Mouse (Mus musculus): ENCODE measurements around the gene Glrx5. TPM values are rescaled to one million over a fixed set of nuclear protein-coding genes. Genes with fewer than 3 reads are reported as not detected.

Glrx5 gene
- total RNA-seq, 1 experiment from 2014 or later = 9.1 TPM

DNA sequence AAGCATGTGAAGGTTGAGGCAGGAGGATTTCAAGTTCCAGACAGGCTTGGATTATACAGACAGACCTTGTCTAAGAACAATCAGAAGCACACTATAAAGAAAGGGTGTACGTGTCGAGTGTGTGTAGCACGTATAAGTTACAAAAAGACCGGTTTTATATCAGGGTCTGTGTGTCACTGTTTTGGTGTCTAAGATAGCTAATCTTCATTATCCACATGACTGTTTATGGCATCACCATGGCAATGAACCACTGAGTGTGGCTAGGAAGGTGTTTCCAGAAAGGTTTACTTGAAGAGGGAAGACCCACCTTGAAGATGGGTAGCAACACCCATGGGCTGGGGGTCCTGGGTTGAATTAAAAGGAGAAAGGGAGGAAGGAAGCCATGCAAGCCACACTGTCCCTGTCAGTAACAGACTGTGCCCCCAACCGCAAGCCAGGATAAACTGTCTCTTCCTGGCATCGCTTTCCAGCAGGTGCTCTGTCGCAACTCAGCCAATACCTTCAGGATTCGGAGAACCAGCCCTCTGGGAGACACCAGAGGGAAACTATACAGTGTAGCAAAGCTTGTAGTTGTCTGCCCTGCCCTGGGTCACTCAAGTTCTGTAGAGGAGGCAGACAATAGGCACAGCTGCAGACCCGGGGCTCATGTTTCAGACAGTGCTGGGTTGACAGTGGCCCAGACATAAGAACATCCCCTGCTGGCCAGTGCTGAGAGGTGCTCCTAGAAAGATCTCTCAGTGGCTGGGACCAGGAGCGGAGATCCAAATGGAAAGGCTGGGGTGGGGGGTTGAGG lies 30.0 kb upstream of the Glrx5 start:
- no peak for ATAC-seq (ENCODE audit: extremely low read depth, insufficient number of reproducible peaks, low FRiP score, poor library complexity, severe bottlenecking)

DNA sequence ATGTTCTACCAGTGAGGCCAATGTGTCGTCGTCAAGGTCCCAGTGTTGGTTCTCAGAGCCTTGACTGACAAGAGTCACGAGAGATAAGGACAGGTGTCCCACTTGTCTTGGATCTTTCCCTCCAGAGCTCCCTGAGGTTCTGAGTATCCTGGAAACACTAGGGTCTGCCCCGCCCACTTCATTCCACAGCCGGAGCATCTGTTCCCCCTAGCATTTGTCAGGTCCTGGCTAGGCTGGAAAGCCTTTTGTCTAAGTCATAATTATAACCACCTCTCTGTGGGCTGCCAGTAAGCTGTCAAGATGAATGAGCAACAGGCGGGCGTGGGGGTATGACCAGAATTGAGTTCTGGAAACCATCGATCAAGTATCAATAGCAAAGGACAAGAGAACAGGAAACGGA lies 29.3 kb upstream of the Glrx5 start:
- no peak for ATAC-seq (ENCODE audit: extremely low read depth, insufficient number of reproducible peaks, low FRiP score, poor library complexity, severe bottlenecking)

DNA sequence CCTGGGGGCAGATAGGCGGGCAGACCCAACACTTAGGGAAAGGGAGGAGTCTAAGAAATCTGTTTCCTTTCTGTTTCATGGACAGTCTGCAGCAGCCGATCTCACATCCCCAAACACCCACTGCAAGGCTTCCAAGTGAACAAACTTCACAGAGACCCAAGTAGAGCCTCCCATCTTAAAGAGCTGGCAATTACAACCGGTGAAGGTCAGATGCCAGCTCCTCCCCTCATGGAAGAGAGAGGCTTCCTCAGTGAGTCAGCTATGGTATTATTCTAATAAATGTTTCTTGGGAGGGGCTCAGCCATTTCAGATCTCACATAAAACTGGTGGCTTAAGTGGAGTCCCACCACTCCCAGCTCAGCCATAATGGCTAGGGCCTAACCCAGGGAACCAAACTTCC lies 28.8 kb upstream of the Glrx5 start:
- ATAC-seq (ENCODE audit: extremely low read depth, insufficient number of reproducible peaks, low FRiP score, poor library complexity, severe bottlenecking) = no peak

DNA sequence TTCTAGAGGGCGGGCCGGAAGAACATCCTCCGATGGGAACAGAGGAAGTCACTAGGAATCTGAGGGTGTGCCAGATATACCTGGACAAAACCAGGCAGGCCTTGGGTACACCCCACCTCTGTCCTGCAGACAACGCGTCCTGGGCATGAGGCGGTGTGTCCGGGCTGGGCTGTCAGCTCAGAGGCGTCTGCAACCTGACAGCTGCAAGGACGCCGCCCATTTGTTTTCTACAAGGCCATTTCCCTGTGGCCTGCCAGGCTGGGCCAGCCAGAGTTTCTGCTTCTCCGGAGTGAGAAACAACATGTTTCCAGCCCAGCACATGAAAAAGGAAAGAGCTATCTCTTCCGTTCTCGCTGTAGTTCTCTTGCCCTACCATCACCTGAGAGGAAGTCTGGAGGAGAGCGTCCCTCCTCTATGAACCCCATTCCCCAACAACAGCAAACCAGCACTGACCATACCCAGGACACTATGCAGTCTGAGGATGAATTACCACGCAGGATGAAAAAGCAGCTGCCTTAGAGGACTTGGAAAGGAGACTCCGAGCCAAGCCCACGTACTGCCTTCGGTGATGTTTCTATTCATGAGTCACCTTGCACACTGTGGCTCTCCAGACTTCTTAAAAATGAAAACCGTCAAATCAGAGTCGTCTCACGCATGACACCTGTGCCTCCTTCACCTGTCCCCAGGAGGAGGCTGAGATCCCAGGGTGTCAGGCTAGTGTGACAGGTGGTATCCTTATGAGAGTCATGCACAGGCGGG lies 27.4 kb upstream of the Glrx5 start:
- ATAC-seq (ENCODE audit: extremely low read depth, insufficient number of reproducible peaks, low FRiP score, poor library complexity, severe bottlenecking) = no peak

DNA sequence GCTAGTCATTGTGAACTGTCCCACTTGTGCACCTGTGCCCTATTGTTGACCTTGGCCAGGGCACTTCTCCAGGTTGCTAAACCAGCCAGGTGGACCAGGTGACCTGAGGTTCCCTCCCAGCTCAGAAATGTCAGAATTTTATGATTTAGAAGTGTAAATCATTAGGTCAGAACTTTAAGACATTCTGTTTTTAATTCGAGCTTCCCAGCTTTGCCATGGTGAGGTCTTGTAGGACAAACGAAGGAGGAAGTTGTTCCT lies 26.8 kb upstream of the Glrx5 start:
- no peak for ATAC-seq (ENCODE audit: extremely low read depth, insufficient number of reproducible peaks, low FRiP score, poor library complexity, severe bottlenecking)

DNA sequence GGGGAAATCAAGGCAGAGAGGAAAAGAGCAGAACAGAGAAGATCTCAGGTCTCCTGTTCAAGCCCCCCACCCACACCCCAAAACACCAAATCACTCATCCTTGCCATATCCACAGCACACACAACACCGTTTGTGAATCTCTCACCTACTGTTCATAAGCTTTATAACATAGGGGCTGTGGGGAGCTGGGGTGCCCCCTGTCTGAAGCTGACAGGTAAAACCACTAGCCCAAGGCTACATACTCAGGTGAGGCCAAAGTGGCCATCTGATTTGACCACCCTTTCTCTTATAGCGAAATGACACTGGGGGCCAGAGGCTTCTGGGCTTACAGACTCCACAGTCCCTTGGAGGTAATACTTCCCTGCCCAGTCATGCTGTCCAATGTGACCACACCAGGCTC lies 24.3 kb upstream of the Glrx5 start:
- no peak for ATAC-seq (ENCODE audit: extremely low read depth, insufficient number of reproducible peaks, low FRiP score, poor library complexity, severe bottlenecking)

DNA sequence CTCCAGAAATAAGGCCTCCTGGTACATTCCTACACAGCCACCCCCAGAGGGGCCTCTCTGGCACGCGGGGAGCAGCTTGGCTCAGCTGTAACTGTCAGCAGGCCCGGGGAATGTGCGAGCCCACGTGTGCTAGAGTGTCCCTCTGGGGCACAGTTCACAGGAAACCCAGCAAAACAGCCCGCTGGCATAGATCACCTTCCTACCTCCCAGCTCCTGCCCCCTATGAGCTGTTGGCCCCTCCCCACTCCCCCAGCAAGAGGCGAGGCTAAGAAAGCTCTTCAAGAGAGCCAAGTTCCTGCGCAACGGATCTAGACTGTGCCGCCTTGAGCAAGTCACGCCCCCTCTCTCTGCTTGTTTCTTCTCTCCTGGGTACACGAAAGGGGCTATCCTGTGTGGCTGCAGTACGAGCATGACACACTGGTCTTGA lies 23.7 kb upstream of the Glrx5 start:
- ATAC-seq (ENCODE audit: extremely low read depth, insufficient number of reproducible peaks, low FRiP score, poor library complexity, severe bottlenecking) = peak; percentile 63

DNA sequence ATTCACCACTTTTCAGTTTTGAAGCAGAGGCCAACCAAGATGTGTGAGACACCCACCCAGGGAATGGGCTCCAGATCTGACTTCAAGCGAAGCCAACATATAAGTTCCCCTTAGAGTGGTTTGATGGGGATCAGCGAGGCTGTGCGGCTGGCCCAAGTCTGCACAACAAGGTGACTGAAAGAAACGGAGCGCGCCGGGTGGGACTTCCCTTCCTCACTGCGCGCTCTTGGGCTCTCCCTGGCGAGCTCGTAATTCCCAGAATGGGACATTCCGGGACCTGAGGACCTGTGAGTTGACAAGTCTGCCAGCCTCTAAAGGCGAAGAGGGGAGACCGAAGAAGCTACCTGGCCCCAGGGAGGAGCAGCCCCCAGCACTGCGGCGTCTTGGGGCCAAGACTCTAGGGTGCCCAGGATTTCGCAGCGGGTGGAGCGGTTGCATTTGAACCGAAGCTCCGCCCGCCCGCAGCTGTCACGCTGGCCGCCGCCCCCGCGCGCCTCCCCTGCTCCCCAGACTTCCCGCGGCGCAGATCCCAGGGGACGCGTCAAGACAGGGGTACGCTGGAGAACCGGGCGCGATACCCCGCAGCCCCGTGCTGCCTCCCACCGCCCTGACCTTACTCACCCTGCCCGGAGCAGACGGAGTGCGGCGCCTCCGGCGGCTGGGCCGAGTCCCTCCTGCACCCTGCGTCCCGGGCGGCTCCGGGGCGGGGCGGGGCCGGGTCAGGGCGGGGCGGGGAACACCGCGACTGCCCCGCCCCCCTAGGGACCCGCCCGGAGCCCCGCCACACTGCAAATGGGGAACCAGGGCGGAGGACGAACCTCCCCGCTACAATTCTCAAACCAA lies 22.9 kb upstream of the Glrx5 start, which contains the start of gene Syne3:
TSS of gene Syne3 (minus strand) at position 440 of the 843 bp plus-strand sequence.
- ATAC-seq (ENCODE audit: extremely low read depth, insufficient number of reproducible peaks, low FRiP score, poor library complexity, severe bottlenecking) = peak; percentile 42

DNA sequence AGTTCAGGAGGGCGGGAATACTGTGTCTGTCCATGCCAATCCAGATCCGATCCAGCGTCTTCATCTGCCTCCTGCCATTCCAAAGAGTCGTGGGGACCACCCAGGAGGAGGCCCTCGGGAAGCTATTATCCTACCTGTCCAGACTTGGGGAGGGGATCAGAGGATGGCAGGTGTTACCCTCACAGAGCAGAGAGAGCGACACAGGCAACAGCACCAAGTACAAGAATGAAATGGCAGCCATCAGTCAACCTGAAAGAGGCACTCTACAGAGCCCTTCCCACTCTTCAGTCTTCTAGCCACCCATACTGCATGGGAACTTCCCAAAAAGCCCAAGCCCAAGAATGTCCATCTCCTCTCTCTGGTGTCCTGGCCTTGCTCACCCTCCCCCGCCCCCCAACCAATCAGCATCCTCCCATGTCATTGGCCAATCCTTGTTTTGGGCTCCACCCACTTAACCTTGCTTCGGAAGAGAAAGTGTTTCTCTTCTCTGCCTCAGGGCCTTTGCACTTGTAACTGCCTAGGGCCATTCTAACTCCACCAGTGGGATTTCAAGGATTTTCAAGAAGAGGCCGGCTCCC lies 22.2 kb upstream of the Glrx5 start:
- ATAC-seq (ENCODE audit: extremely low read depth, insufficient number of reproducible peaks, low FRiP score, poor library complexity, severe bottlenecking) = peak; percentile 21; the same call in 1 of the 2 replicates

DNA sequence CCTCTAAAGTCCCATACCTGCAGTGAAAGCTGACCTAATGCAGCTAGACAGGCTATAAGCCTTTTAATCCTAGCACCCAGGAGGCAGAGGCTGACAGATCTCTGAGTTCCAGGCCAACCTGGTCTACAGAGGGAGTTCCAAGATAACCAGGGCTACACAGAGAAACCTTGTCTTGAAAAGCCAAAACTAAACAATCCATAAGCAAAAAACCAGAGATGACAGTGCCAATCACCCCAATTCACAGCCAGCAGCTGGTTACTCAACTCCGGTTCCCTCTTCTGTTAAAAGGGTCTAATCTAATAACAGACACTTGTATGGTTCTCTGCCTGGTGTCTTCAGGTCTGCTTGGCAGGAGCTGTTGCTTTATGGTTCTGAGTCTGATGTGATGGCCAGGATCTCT lies 20.9 kb upstream of the Glrx5 start:
- ATAC-seq (ENCODE audit: extremely low read depth, insufficient number of reproducible peaks, low FRiP score, poor library complexity, severe bottlenecking) = no peak

DNA sequence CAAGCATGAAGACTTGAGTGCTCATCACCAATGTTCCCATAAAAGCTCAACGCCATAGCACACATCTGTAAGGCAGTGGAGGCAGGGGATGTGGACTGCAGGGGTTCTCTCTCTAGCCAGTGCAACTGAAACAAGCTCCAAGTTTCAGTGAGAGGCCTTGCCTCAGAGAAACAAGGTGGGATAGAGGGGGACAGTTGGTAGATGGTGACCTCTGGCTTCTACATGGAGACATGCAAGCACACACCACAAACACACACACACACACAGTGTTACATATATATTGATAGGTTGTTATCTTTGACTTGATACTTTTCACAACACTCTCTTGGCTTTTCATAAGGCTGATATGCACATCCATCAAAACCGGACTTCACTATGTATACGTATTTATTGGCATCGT lies 20.2 kb upstream of the Glrx5 start:
- ATAC-seq (ENCODE audit: extremely low read depth, insufficient number of reproducible peaks, low FRiP score, poor library complexity, severe bottlenecking) = no peak

DNA sequence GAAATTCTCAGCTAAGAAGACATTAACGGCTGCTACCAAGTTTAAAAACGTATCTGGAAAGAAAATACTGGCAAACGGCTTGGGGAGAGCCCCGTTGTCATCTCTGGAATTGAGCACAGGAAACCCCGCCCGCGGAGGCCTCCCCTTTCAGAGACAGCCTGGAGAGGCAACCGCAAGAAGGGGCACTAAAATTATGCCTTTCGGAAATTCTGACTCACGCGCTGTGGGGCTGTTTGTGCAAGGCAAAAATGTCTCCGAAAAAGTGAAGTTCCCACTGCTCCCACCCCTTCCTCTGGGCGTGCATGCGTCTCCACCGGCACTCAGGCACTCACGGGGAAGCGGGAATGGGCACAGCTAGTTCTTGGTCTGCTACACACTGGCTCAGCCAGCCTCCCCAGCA lies 19.4 kb upstream of the Glrx5 start:
- peak; percentile 28; the same call in 1 of the 2 replicates for ATAC-seq (ENCODE audit: extremely low read depth, insufficient number of reproducible peaks, low FRiP score, poor library complexity, severe bottlenecking)

DNA sequence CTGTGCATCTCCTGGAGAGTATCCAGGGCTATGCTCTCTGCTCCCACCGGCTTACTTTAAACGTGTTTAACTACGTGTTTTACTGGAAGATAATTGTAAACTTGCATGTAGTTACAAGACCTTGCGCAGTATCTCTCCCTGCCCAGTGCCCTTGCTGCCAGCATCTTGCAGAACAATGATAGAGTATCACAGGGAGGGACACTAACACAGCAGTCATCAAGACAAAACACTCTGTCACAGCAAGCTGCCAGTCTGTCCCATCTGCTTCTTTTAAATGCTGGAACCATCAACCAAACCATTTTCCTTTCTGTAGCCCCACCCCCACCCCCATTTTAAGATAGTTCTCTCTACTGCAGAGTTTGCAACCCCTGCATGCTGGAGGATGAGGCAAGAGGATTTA lies 16.3 kb upstream of the Glrx5 start:
- ATAC-seq (ENCODE audit: extremely low read depth, insufficient number of reproducible peaks, low FRiP score, poor library complexity, severe bottlenecking) = no peak

DNA sequence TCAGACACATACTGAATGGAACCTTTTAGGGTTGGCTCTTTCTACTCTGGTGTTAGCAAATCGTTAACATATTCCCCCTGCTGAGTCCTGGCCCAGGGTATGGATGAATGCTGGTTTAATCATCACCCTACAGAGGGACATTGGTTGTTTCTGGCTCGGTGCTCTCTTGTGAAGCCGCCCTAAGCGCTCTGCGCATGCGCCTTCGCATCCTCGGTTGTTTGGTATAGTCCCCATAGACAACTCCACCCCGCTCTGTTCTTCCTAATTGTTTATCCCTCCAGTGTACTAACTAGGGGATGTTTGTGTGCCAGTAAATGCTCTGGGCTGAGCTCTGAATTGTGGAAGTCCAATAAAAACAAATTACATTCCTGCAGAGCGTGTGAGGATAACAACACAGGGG lies 15.8 kb upstream of the Glrx5 start:
- ATAC-seq (ENCODE audit: extremely low read depth, insufficient number of reproducible peaks, low FRiP score, poor library complexity, severe bottlenecking) = no peak

DNA sequence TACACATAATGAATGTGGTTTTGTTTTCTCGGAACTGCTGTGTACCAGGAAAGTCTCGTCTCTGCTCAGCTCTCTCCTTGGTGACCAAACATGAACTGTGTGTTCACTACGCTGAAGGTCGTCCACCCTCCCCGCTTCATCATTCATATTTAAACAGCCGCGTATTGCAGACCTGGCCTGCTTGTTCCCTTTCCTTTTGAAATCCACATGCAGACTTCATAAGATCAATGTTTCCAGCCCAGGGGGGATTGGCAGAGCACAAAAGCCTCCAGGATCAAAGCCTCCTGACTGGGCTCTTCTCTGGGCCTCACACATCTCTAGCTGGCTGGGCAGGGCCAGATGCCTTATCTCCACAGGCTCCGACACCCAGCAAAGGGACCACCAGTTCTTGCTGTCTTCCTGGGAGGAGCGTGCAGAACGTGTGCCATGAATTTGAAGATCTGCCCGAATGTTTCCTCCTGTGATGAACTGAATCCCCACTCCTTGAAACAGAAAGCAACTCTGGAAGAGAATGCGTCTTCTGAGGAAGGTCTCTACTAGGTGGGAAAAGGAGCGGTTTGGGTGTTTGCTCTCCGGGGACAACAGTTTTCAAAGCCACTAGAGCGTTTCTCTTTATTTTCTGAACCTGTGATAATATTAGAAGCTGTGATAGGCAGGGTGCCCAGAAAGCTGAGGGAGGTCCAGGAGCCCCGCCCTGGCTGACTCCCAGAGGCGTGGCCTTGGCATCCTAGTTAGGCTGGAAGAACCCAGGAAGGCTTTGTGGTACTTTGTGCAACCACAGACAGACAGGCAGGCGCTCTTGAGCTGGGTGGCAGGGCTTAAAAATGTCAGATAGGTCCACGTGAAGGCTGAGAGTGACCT lies 12.9 kb upstream of the Glrx5 start:
- ATAC-seq (ENCODE audit: extremely low read depth, insufficient number of reproducible peaks, low FRiP score, poor library complexity, severe bottlenecking) = peak; percentile 14; the same call in 1 of the 2 replicates

DNA sequence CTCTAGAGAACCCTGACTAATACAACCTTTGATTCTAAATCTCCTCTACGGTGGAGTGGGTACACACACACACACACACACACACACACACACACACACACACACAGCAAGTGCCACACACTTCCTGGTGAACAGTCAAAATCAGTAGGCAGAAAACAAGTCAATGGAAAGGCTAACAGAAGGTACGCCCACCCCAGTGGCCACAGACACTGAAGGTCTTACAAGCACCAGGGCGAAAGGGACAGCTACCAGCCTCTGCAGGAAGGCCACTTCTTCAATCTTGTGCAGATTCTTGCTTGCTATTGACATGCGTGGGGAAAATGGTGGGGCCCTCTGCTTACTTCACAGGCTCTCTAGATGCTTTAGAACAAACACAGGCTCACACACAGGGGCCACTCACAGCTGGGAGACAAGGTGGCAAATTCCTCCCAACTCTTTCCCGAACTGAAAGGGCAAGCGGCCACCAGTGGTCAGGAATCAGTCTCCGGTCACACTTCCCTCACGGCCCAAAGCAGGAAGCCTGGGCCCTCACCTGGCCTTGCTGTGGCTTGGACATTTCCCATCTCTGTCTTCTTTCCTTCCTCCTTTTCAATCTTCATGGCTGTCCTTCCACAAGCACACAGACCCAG lies 10.9 kb upstream of the Glrx5 start:
- ATAC-seq (ENCODE audit: extremely low read depth, insufficient number of reproducible peaks, low FRiP score, poor library complexity, severe bottlenecking) = no peak

DNA sequence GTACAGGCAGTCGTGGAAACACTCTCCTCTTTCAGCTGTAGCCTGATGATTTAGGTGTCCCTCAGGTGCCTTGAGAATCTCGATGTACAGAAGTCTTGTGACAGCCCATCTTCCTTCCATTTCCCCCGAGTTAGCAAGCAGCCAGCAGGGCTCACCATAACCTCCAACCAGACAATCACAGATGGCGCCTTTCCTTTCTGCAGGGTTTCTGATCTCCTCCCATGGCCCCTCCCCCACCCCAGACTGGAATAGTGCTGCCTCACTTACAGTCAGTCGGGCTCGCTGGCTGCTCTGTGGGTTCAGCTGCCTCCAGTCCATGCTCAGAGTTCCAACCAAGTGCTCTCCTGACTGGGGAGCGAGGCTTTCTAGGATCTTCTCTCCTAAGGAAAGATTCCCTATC lies 10.3 kb upstream of the Glrx5 start:
- ATAC-seq (ENCODE audit: extremely low read depth, insufficient number of reproducible peaks, low FRiP score, poor library complexity, severe bottlenecking) = no peak

DNA sequence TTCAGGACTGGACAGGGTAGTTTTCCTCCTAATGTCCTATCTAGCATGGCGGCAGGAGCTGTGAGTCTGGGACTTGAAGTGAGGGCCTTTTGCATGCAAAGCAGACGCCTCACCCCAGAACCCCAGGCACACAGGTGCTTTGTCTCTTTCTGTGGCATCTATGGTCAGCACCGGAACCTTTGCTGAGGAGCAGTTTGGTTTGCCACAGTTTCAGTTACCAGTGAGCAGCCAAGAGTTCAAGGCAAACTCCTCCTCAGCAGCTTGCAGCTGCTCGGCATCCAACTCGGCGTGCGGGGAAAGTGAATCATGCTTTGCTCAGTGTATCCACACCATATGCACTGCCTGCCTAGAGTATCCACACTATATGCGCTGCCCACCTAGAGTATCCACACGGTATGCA lies 9.7 kb upstream of the Glrx5 start:
- no peak for ATAC-seq (ENCODE audit: extremely low read depth, insufficient number of reproducible peaks, low FRiP score, poor library complexity, severe bottlenecking)

Measured in neutrophil, adult 5-6 weeks (primary cell).